Mouse (Mus musculus): Measurements from ENCODE around the gene Adcy3. TPM values are rescaled to one million over a fixed set of nuclear protein-coding genes. Genes with fewer than 3 reads are reported as not detected.

Adcy3 gene
- polyA plus RNA-seq (2016; fragmentation: Nextera tagmentation; extraction: Ambion mirVana): 10.2 and 11.0 TPM in 2 replicates

DNA sequence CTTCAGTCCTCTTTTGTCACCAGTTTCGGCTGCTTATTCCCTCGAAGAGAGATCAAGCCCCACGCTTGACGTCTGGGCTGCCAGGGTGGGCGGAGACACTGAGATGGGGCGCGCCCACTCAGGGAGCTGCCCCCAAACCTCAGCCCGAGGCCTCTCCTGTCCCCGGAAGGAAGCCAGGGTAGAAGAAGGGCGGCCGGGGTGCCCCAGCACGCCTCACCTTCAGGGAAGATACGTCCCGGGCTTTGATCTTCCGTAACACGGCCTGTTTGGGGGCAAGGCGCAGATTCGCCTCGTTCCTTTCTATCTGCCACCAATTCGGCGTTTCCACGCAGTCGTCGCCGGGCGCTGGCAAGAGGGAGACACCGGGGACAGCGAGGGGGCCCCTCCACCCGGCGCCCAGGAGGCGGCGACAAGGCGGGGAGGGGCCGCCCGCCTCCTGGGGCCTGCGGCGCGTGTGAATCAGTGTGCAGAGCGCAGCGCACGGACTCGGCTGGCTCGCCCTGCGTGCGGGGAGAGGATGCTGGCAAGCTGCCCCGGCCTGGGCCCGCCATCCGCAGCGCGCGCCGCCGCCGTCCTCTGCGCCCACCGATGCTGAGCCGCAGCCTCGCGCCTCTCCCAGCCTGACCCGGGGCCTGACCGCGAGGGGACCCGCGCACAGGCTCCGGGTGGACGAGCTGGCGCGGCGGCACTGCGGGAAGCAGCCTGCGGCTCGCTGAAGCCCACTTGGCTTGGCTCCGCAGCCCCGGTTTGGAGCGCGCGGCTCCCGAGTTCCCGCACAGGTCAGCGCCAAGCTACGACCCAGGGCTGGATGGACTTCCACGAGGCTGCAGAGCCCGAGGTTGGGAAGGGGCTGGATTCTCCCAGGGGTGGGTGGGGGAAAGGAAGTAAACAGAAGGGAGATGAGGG, at the start of gene Adcy3:
TSS of gene Adcy3 (plus strand) at position 163 of the 906 bp plus-strand sequence.
- Histone ChIP-seq H3K4me1 (peaks cover 15% of the 10 kb centered on the region), H3K27ac (no peak within 1 kb of the TSS), H3K36me3 (no peaks in the 10 kb centered on the region), H3K9me3 (replicated peaks) (no peaks in the 10 kb centered on the region; the same call in 1 of the 2 replicates), H3K27me3 (no peaks in the 10 kb centered on the region), H3K9ac (peak within 1 kb of the TSS; percentile 78), H3K4me2 (replicated peaks) (peak within 1 kb of the TSS; percentile 97), H3K4me3 (peak within 1 kb of the TSS; percentile 69)
- peak; percentile 86 for ATAC-seq (ENCODE audit: low FRiP score)
- WGBS: under 1% methylated on average over 77 of the region's 83 CpGs

- Histone ChIP-seq H3K4me2 (replicated peaks) (peak overlapping the region; percentile 52), H3K9me3 (replicated peaks) (no peaks in the 10 kb centered on the region), H3K4me1 (peaks cover 10% of the 10 kb centered on the region), H3K27ac (no peak overlapping the region), H3K4me3 (peak overlapping the region; percentile 52; the same call in 1 of the 2 replicates), H3K27me3 (no peaks in the 10 kb centered on the region), H3K36me3 (peaks cover 24% of the 10 kb centered on the region), H3K9ac (0 out of 2 replicates have a peak overlapping the region, but pooled peaks have one; percentile 44)
- WGBS: 75% methylated on average over 8 of the region's 8 CpGs
- ATAC-seq (ENCODE audit: low FRiP score): no peak
Measured at GRCm38 (mm10) chr12:4083441-4083840, 49.5 kb upstream of the Adcy3 start.

DNA sequence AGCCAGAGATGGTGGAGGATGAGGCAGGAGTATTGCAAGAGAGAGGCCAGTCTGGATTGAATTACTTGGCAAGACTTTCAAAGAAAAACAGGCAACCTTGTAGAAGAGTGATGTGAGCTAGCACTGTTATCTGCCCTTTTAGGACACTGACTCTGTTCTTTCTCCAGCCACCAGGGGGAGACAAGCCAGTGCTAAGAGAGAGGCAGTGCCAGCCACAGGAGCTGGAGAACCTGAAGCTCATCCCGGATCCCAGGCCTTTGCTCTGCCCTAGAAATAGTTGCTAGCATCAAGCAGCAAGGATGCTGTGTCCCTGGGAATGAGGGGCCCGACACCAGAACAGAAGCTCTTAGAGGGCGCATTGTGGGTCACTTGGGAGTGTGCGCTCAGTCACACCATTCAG, 25.5 kb upstream of the Adcy3 start:
- H3K36me3 ChIP-seq: peaks cover 59% of the 10 kb centered on the region
- no peaks in the 10 kb centered on the region for H3K27me3 ChIP-seq
- no peak overlapping the region for H3K4me3 ChIP-seq
- H3K27ac ChIP-seq: no peak overlapping the region
- no peaks in the 10 kb centered on the region for H3K4me1 ChIP-seq
- ATAC-seq (ENCODE audit: low FRiP score): no peak
- no peaks in the 10 kb centered on the region for H3K9me3 ChIP-seq (replicated peaks)
- WGBS: 78% methylated on average over 4 of the region's 4 CpGs
- no peak overlapping the region for H3K9ac ChIP-seq
- H3K4me2 ChIP-seq (replicated peaks): no peak overlapping the region

GRCm38 (mm10) chr12:4116132-4116531, 16.8 kb upstream of the Adcy3 start:
- no peak overlapping the region for H3K4me2 ChIP-seq (replicated peaks)
- no peak overlapping the region for H3K27ac ChIP-seq
- no peaks in the 10 kb centered on the region for H3K9me3 ChIP-seq (replicated peaks)
- H3K27me3 ChIP-seq: no peaks in the 10 kb centered on the region
- H3K4me3 ChIP-seq: no peak overlapping the region
- ATAC-seq (ENCODE audit: low FRiP score): no peak
- no peaks in the 10 kb centered on the region for H3K36me3 ChIP-seq
- WGBS: 86% methylated on average over 9 of the region's 9 CpGs
- no peak overlapping the region for H3K9ac ChIP-seq
- no peaks in the 10 kb centered on the region for H3K4me1 ChIP-seq

- H3K9ac ChIP-seq: no peak overlapping the region
- no peak overlapping the region for H3K4me3 ChIP-seq
- H3K4me1 ChIP-seq: no peaks in the 10 kb centered on the region
- ATAC-seq (ENCODE audit: low FRiP score): no peak
- H3K9me3 ChIP-seq (replicated peaks): no peaks in the 10 kb centered on the region
- no peaks in the 10 kb centered on the region for H3K36me3 ChIP-seq
- H3K27me3 ChIP-seq: no peaks in the 10 kb centered on the region
- H3K27ac ChIP-seq: no peak overlapping the region
- H3K4me2 ChIP-seq (replicated peaks): no peak overlapping the region
- WGBS: 82% methylated on average over 3 of the region's 3 CpGs
Measured at GRCm38 (mm10) chr12:4117136-4117535, 15.8 kb upstream of the Adcy3 start.

DNA sequence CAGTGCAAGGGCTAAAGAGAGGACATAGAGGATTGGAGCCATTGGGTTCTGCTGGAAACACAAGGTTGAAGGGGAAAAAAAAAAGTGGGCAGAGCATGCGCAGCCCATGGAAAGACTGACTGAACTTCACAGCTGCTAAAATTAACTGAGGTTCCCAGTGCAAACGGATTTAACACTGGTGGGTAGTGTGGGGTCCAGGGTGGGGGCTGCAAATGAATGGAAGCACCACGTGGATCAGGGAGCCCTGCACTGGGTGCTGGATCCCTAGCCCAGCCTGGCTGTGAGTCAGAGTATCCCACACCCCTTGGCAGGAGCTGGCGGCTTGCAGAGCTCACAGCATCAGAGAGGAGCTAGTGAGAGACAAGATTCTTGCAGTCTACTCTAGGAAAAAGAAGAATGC, 15.3 kb upstream of the Adcy3 start:
- 75% methylated on average over 4 of the region's 4 CpGs for WGBS

DNA sequence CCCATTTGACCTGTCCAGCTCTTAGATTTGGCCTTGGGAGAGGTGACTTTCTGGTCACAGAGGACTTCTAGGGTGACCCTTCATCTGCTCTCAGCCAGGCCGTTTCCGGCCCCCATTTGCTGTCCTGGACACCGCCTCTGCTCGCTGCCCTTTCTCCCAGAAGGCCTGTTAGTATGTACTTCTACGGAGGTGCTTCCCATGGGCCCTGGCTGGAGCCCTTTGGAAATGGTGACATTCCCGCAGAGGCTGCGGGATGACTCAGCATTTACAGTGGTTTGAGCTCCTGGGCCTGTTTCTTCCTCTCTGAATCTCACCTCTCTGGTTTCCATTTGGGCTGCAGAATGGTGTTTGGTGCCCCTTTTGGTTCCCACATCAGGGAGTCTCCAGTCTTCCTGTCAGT, 5.6 kb upstream of the Adcy3 start:
- 71% methylated on average over 7 of the region's 7 CpGs for WGBS
- Histone ChIP-seq H3K4me1 (no peaks in the 10 kb centered on the region), H3K27me3 (no peaks in the 10 kb centered on the region), H3K9ac (no peak overlapping the region), H3K4me3 (no peak overlapping the region), H3K36me3 (no peaks in the 10 kb centered on the region), H3K4me2 (replicated peaks) (no peak overlapping the region), H3K9me3 (replicated peaks) (no peaks in the 10 kb centered on the region; the same call in 1 of the 2 replicates), H3K27ac (no peak overlapping the region)
- ATAC-seq (ENCODE audit: low FRiP score): no peak

More for the DNA sequence above, 15.3 kb upstream of the Adcy3 start:
- H3K4me3 ChIP-seq: no peak overlapping the region
- no peaks in the 10 kb centered on the region for H3K36me3 ChIP-seq
- H3K9me3 ChIP-seq (replicated peaks): no peaks in the 10 kb centered on the region
- no peaks in the 10 kb centered on the region for H3K27me3 ChIP-seq
- no peak overlapping the region for H3K9ac ChIP-seq
- no peak overlapping the region for H3K27ac ChIP-seq
- no peak overlapping the region for H3K4me2 ChIP-seq (replicated peaks)
- no peak for ATAC-seq (ENCODE audit: low FRiP score)
- no peaks in the 10 kb centered on the region for H3K4me1 ChIP-seq

- H3K9ac ChIP-seq: peak overlapping the region; percentile 78
- no peaks in the 10 kb centered on the region for H3K27me3 ChIP-seq
- peak; percentile 20; the same call in 1 of the 2 replicates for ATAC-seq (ENCODE audit: low FRiP score)
- no peaks in the 10 kb centered on the region; the same call in 1 of the 2 replicates for H3K9me3 ChIP-seq (replicated peaks)
- peaks cover 15% of the 10 kb centered on the region for H3K4me1 ChIP-seq
- H3K27ac ChIP-seq: no peak overlapping the region
- H3K4me2 ChIP-seq (replicated peaks): peak overlapping the region; percentile 97
- 34% methylated on average over 11 of the region's 11 CpGs for WGBS
- peak overlapping the region; percentile 69 for H3K4me3 ChIP-seq
- no peaks in the 10 kb centered on the region for H3K36me3 ChIP-seq
Measured at GRCm38 (mm10) chr12:4133847-4134212, 927 bp downstream of the Adcy3 start.

DNA sequence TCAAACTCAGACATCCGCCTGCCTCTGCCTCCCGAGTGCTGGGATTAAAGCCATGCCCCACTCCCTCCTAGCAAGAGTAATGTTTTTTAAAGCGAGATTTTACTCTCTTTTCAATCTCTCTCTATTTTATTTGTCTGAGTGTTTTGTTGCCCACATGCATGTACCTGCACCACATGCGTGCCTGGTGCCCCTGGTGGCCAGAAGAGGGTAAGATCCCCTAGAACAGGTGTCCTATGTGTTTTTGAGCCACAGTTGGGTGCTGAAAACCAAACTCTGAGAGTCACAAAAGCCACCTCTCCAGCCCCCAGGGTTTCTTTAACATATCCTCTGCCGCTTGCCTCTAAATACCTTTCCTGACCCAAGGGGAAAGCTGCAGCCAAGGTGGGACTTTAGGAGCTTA, 10.3 kb downstream of the Adcy3 start:
- no peaks in the 10 kb centered on the region for H3K36me3 ChIP-seq
- no peaks in the 10 kb centered on the region for H3K4me1 ChIP-seq
- no peaks in the 10 kb centered on the region for H3K27me3 ChIP-seq
- ATAC-seq (ENCODE audit: low FRiP score): no peak
- WGBS: 82% methylated on average over 5 of the region's 5 CpGs
- H3K4me3 ChIP-seq: no peak overlapping the region
- no peak overlapping the region for H3K27ac ChIP-seq
- H3K4me2 ChIP-seq (replicated peaks): no peak overlapping the region
- H3K9ac ChIP-seq: no peak overlapping the region
- H3K9me3 ChIP-seq (replicated peaks): no peaks in the 10 kb centered on the region

- Histone ChIP-seq H3K27ac (no peak overlapping the region), H3K4me1 (no peaks in the 10 kb centered on the region), H3K4me3 (no peak overlapping the region), H3K27me3 (no peaks in the 10 kb centered on the region), H3K9ac (no peak overlapping the region), H3K9me3 (replicated peaks) (no peaks in the 10 kb centered on the region), H3K36me3 (no peaks in the 10 kb centered on the region), H3K4me2 (replicated peaks) (no peak overlapping the region)
- ATAC-seq (ENCODE audit: low FRiP score): no peak
- whole genome bisulfite sequencing: 85% methylated on average over 2 of the region's 2 CpGs
Measured at GRCm38 (mm10) chr12:4150936-4151335, 18.0 kb downstream of the Adcy3 start.

GRCm38 (mm10) chr12:4151969-4152368, 19.1 kb downstream of the Adcy3 start:
- ATAC-seq (ENCODE audit: low FRiP score): no peak
- H3K36me3 ChIP-seq: no peaks in the 10 kb centered on the region
- H3K27me3 ChIP-seq: no peaks in the 10 kb centered on the region
- 85% methylated on average over 3 of the region's 3 CpGs for WGBS
- no peak overlapping the region for H3K27ac ChIP-seq
- H3K9ac ChIP-seq: no peak overlapping the region
- H3K4me1 ChIP-seq: no peaks in the 10 kb centered on the region
- H3K4me2 ChIP-seq (replicated peaks): no peak overlapping the region
- no peak overlapping the region for H3K4me3 ChIP-seq
- no peaks in the 10 kb centered on the region for H3K9me3 ChIP-seq (replicated peaks)

DNA sequence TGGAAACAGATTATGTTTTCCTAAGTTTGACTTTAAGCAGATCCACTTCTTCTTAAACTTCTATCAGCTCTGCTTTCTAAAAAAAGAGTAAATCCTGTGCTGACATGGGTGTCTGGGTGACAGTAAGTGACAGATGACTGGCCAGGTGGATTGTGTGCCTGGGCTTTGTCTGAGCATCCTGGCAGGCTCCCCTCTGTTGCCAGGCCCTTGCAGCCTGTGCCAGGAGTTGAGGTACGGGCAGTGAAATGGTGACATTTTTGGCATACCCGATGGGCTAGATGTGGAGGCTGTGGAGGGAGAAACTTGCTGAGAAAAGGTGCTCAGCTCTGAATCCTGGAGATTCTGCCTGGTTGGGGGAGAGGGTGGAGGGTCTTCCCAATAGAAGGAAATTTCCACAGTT, 24.6 kb downstream of the Adcy3 start:
- no peak for ATAC-seq (ENCODE audit: low FRiP score)
- no peaks in the 10 kb centered on the region for H3K4me1 ChIP-seq
- WGBS: 82% methylated on average over 2 of the region's 2 CpGs
- no peak overlapping the region for H3K4me2 ChIP-seq (replicated peaks)
- no peaks in the 10 kb centered on the region for H3K27me3 ChIP-seq
- H3K9ac ChIP-seq: no peak overlapping the region
- no peak overlapping the region for H3K4me3 ChIP-seq
- H3K27ac ChIP-seq: no peak overlapping the region
- H3K9me3 ChIP-seq (replicated peaks): no peaks in the 10 kb centered on the region
- H3K36me3 ChIP-seq: no peaks in the 10 kb centered on the region

- no peak overlapping the region for H3K27ac ChIP-seq
- no peak overlapping the region for H3K9ac ChIP-seq
- H3K36me3 ChIP-seq: no peaks in the 10 kb centered on the region
- no peak overlapping the region for H3K4me2 ChIP-seq (replicated peaks)
- ATAC-seq (ENCODE audit: low FRiP score): no peak
- 85% methylated on average over 3 of the region's 3 CpGs for WGBS
- H3K4me1 ChIP-seq: no peaks in the 10 kb centered on the region
- H3K4me3 ChIP-seq: no peak overlapping the region
- no peaks in the 10 kb centered on the region for H3K9me3 ChIP-seq (replicated peaks)
- no peaks in the 10 kb centered on the region for H3K27me3 ChIP-seq
Measured at GRCm38 (mm10) chr12:4158179-4158578, 25.3 kb downstream of the Adcy3 start.
